Mouse (Mus musculus): ENCODE measurements around the gene Grik4. TPM values are rescaled to one million over a fixed set of nuclear protein-coding genes. Genes with fewer than 3 reads are reported as not detected.

Grik4 gene
- total and polyA plus RNA-seq, 3 experiments = not detected

DNA sequence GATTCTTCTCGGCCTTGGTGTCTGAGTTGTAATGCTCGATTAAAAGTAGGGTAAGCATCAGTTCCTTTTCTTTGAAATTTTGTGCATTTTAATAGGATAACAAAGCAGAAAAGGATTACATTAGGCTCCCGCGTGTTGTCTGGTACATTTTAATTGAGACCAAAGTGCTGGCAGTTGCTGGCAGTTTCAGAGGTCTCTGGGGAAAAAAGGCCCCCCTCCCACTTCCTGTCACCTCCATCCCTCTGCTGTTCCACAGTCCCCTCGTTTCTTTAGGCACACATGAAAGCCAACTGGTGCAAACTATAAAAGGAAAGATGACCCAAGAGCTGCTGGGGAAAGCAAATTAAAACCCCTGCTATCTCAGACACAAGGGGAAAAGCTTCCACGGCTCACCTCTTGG lies 411.3 kb downstream of the Grik4 start:
- no peaks in the 10 kb centered on the region for H3K36me3 ChIP-seq (replicated peaks in 1 of 2; ENCODE audit: control insufficient read depth in 1 of 2, insufficient read depth in 1 of 2, low read length in 1 of 2)
- no peak for DNase-seq (ENCODE audit: extremely low read depth)
- no peak overlapping the region for H3K27ac ChIP-seq (ENCODE audit: insufficient read depth, low read depth)
- peaks cover 0 to 3% of the 10 kb centered on the region in 2 experiments; a peak in 2 of 4 replicates for H3K4me1 ChIP-seq (ENCODE audit: control insufficient read depth in 1 of 2, insufficient read depth in 2 of 2)
- H3K9ac ChIP-seq (ENCODE audit: insufficient read depth, low read depth) = no peak overlapping the region
- H3K4me2 ChIP-seq (ENCODE audit: insufficient read depth, low read depth, poor library complexity, severe bottlenecking) = no peak overlapping the region
- H3K9me3 ChIP-seq (replicated peaks; ENCODE audit: low read length) = no peaks in the 10 kb centered on the region
- H3K27me3 ChIP-seq (replicated peaks) = peaks cover 28% of the 10 kb centered on the region
- H3K79me2 ChIP-seq (replicated peaks; ENCODE audit: control insufficient read depth, extremely low read depth, insufficient read depth, poor library complexity, severe bottlenecking) = no peaks in the 10 kb centered on the region
- TF ChIP-seq USF2 (conservative IDR thresholded peaks at IDR 0.05; ENCODE audit: low read depth, low read length) (no peak), ELF1 (IDR thresholded peaks at IDR 0.05; ENCODE audit: low read depth, low read length) (no peak), E2F4 (IDR thresholded peaks at IDR 0.05; ENCODE audit: insufficient replicate concordance, low read depth, low read length) (no peak), MAFK (IDR thresholded peaks at IDR 0.05; ENCODE audit: insufficient replicate concordance, low read length) (no peak), RCOR1 (conservative IDR thresholded peaks at IDR 0.05; ENCODE audit: low read depth, low read length) (no peak), HCFC1 (IDR thresholded peaks at IDR 0.05; ENCODE audit: low read depth, low read length) (no peak), MAX (IDR thresholded peaks at IDR 0.05; ENCODE audit: low read length) (no peak), POLR2AphosphoS2 (IDR thresholded peaks at IDR 0.05; ENCODE audit: low read depth, low read length) (no peak), NRF1 (IDR thresholded peaks at IDR 0.05; ENCODE audit: low read depth, low read length) (no peak), JUND (conservative IDR thresholded peaks at IDR 0.05; ENCODE audit: low read depth, low read length) (no peak), CHD1 (IDR thresholded peaks at IDR 0.05; ENCODE audit: low read depth, low read length) (no peak), EP300 (IDR thresholded peaks at IDR 0.05; ENCODE audit: low read length) (no peak), CHD2 (IDR thresholded peaks at IDR 0.05; ENCODE audit: low read length) (no peak), CTCF (conservative IDR thresholded peaks at IDR 0.05 in 1 of 2, IDR thresholded peaks at IDR 0.05 in 1 of 2; ENCODE audit: low read depth in 2 of 2, low read length in 2 of 2) (no peak), UBTF (IDR thresholded peaks at IDR 0.05; ENCODE audit: low read depth, low read length) (no peak), MYC (IDR thresholded peaks at IDR 0.05; ENCODE audit: low read depth, low read length) (no peak), MAZ (IDR thresholded peaks at IDR 0.05; ENCODE audit: low read depth, low read length) (no peak)
- dilution Hi-C loops (cut with MboI; ENCODE audit: extremely low pct_ligation_motif_present, extremely low pct_unique_long_range_greater_than_20kb, low sequenced_read_pairs) = no loop called here
- in situ Hi-C loops (cut with MboI; ENCODE audit: low pct_ligation_motif_present, low pct_unique_long_range_greater_than_20kb, low sequenced_read_pairs) = no loop called here
- H3K4me3 ChIP-seq (replicated peaks in 1 of 3; ENCODE audit: low read depth in 2 of 3, low read length in 2 of 3, poor library complexity in 1 of 3) = no peak overlapping the region

- Histone ChIP-seq H3K36me3 (replicated peaks in 1 of 2; ENCODE audit: control insufficient read depth in 1 of 2, insufficient read depth in 1 of 2, low read length in 1 of 2) (no peaks in the 10 kb centered on the region), H3K27ac (ENCODE audit: insufficient read depth, low read depth) (no peak overlapping the region), H3K9ac (ENCODE audit: insufficient read depth, low read depth) (no peak overlapping the region), H3K4me2 (ENCODE audit: insufficient read depth, low read depth, poor library complexity, severe bottlenecking) (no peak overlapping the region), H3K79me2 (replicated peaks; ENCODE audit: control insufficient read depth, extremely low read depth, insufficient read depth, poor library complexity, severe bottlenecking) (no peaks in the 10 kb centered on the region), H3K27me3 (replicated peaks) (peaks cover 28% of the 10 kb centered on the region), H3K9me3 (replicated peaks; ENCODE audit: low read length) (no peaks in the 10 kb centered on the region), H3K4me1 (ENCODE audit: control insufficient read depth in 1 of 2, insufficient read depth in 2 of 2) (peaks cover 0 to 3% of the 10 kb centered on the region in 2 experiments; a peak in 2 of 4 replicates), H3K4me3 (replicated peaks in 1 of 3; ENCODE audit: low read depth in 2 of 3, low read length in 2 of 3, poor library complexity in 1 of 3) (no peak overlapping the region)
- no peak for DNase-seq (ENCODE audit: extremely low read depth)
- TF ChIP-seq SIN3A (IDR thresholded peaks at IDR 0.05; ENCODE audit: low read length) = no peak
- TF ChIP-seq E2F4 (IDR thresholded peaks at IDR 0.05; ENCODE audit: insufficient replicate concordance, low read depth, low read length) = no peak
- no peak for TF ChIP-seq MEF2A (IDR thresholded peaks at IDR 0.05; ENCODE audit: borderline replicate concordance, low read depth, low read length)
- no peak for TF ChIP-seq CHD1 (IDR thresholded peaks at IDR 0.05; ENCODE audit: low read depth, low read length)
- no peak for TF ChIP-seq IRF4 (IDR thresholded peaks at IDR 0.05; ENCODE audit: low read depth, low read length)
- TF ChIP-seq RAD21 (IDR thresholded peaks at IDR 0.05; ENCODE audit: low read depth, low read length) = no peak
- in situ Hi-C loops (cut with MboI; ENCODE audit: low pct_ligation_motif_present, low pct_unique_long_range_greater_than_20kb, low sequenced_read_pairs) (no loop called here), dilution Hi-C loops (cut with MboI; ENCODE audit: extremely low pct_ligation_motif_present, extremely low pct_unique_long_range_greater_than_20kb, low sequenced_read_pairs) (no loop called here)
These were observed 412.3 kb downstream of the Grik4 start for GRCm38 (mm10) chr9:42531951-42532350.

All from CH12.LX (cell line).